12 mouse cellular contexts compared by ENCODE assay signal in genomic region chr3:9400886-9401221, GRCm38 (mm10).
DNase-seq lines count a peak whose midpoint lies in the region; ATAC-seq and TF ChIP-seq lines count a peak whose summit lies in the region.
"Had no signal": no experiment of that assay in that cellular context is flagged by ENCODE, and none has a peak within 500 bp of the region (broad histone marks: within the 10 kb centered on the region; RNA-seq: fewer than 3 reads in every experiment).

No protein-coding gene starts in this region.

- peak; percentile 10 for ATAC-seq in forebrain, embryonic 16.5 days
- ATAC-seq in forebrain, embryonic 11.5 days (replicated peaks; ENCODE audit: low FRiP score) = no peak
- peak; percentile 41; the same call in 1 of the 2 replicates for ATAC-seq in intestine, embryonic 15.5 days
- ATAC-seq in intestine, postnatal 0 days = no peak
- peak; percentile 55 for ATAC-seq in CD4-positive, CD25-positive, alpha-beta regulatory T cell, adult 4 months
- ATAC-seq in neural tube, embryonic 15.5 days (ENCODE audit: low FRiP score) = 0 out of 2 replicates have a peak, but pooled peaks have one; percentile 16
- no peak for ATAC-seq in erythroblast, adult 5-6 weeks (replicated peaks; ENCODE audit: low FRiP score, poor library complexity, severe bottlenecking)
- ATAC-seq: Patski had no signal

- peaks cover 36% of the 10 kb centered on the region for H3K4me1 ChIP-seq in forebrain, embryonic 16.5 days (replicated peaks; ENCODE audit: control insufficient read depth, insufficient read depth, low read length)
- 0 out of 2 replicates have a peak, but pooled peaks cover 2% of the 10 kb centered on the region for H3K4me1 ChIP-seq in forebrain, embryonic 11.5 days (replicated peaks; ENCODE audit: control insufficient read depth, insufficient read depth, low read length)
- peaks cover 7% of the 10 kb centered on the region for H3K4me1 ChIP-seq in intestine, embryonic 15.5 days (replicated peaks)
- no peaks in the 10 kb centered on the region for H3K4me1 ChIP-seq in intestine, postnatal 0 days (replicated peaks; ENCODE audit: control insufficient read depth, insufficient read depth, low read length)
- peaks cover 38% of the 10 kb centered on the region for H3K4me1 ChIP-seq in neural tube, embryonic 15.5 days

- 0 out of 2 replicates have a peak overlapping the region, but pooled peaks have one; percentile 16 for H3K27ac ChIP-seq in forebrain, embryonic 16.5 days (ENCODE audit: low read length)
- no peak overlapping the region for H3K27ac ChIP-seq in forebrain, embryonic 11.5 days (ENCODE audit: low read depth, low read length)
- peak overlapping the region; percentile 41; the same call in 1 of the 2 replicates for H3K27ac ChIP-seq in intestine, embryonic 15.5 days
- H3K27ac ChIP-seq in intestine, postnatal 0 days (ENCODE audit: low read depth, low read length) = no peak overlapping the region
- H3K27ac ChIP-seq in neural tube, embryonic 15.5 days (replicated peaks) = peak overlapping the region; percentile 24; the same call in 1 of the 2 replicates

- H3K4me3 ChIP-seq in forebrain, embryonic 16.5 days (replicated peaks; ENCODE audit: low read length) = no peak overlapping the region
- H3K4me3 ChIP-seq in forebrain, embryonic 11.5 days (ENCODE audit: low read depth, low read length) = no peak overlapping the region
- H3K4me3 ChIP-seq in intestine, embryonic 15.5 days (replicated peaks) = no peak overlapping the region
- no peak overlapping the region for H3K4me3 ChIP-seq in intestine, postnatal 0 days (ENCODE audit: low read depth, low read length)
- no peak overlapping the region for H3K4me3 ChIP-seq in neural tube, embryonic 15.5 days (replicated peaks)
- H3K4me3 ChIP-seq: erythroblast, embryonic 14.5 days had no signal

- no peak overlapping the region for H3K9ac ChIP-seq in forebrain, embryonic 16.5 days (replicated peaks; ENCODE audit: low read depth, low read length)
- no peak overlapping the region for H3K9ac ChIP-seq in forebrain, embryonic 11.5 days (ENCODE audit: low read length)
- H3K9ac ChIP-seq in intestine, embryonic 15.5 days = no peak overlapping the region
- no peak overlapping the region for H3K9ac ChIP-seq in intestine, postnatal 0 days (ENCODE audit: low read depth, low read length)
- H3K9ac ChIP-seq in neural tube, embryonic 15.5 days (replicated peaks) = no peak overlapping the region

- TF ChIP-seq CTCF in intestine, postnatal 0 days (IDR thresholded peaks at IDR 0.05; ENCODE audit: low read depth) = no peak

- H3K4me2 ChIP-seq in forebrain, embryonic 16.5 days (ENCODE audit: low read length) = no peak overlapping the region
- H3K4me2 ChIP-seq in forebrain, embryonic 11.5 days (ENCODE audit: low read depth, low read length, severe bottlenecking) = no peak overlapping the region
- H3K4me2 ChIP-seq in intestine, embryonic 15.5 days (replicated peaks) = no peak overlapping the region
- H3K4me2 ChIP-seq in intestine, postnatal 0 days (replicated peaks; ENCODE audit: low read depth) = no peak overlapping the region
- H3K4me2 ChIP-seq in neural tube, embryonic 15.5 days = no peak overlapping the region

- no peak for DNase-seq in forebrain, embryonic 11.5 days (ENCODE audit: low spot score)
- DNase-seq in gastrocnemius, postnatal 25 days = no peak
- DNase-seq: gastrocnemius, postnatal 36 days; right cerebral cortex, postnatal 25 days had no signal

- no peaks in the 10 kb centered on the region for H3K9me3 ChIP-seq in forebrain, embryonic 16.5 days (ENCODE audit: control insufficient read depth, low read length)
- no peaks in the 10 kb centered on the region for H3K9me3 ChIP-seq in forebrain, embryonic 11.5 days (ENCODE audit: control insufficient read depth, low read length)
- no peaks in the 10 kb centered on the region for H3K9me3 ChIP-seq in intestine, embryonic 15.5 days
- H3K9me3 ChIP-seq in intestine, postnatal 0 days (ENCODE audit: control insufficient read depth) = no peaks in the 10 kb centered on the region
- no peaks in the 10 kb centered on the region for H3K9me3 ChIP-seq in neural tube, embryonic 15.5 days (replicated peaks)

- no peaks in the 10 kb centered on the region for H3K27me3 ChIP-seq in forebrain, embryonic 16.5 days (replicated peaks; ENCODE audit: control insufficient read depth, insufficient read depth, low read length)
- no peaks in the 10 kb centered on the region for H3K27me3 ChIP-seq in forebrain, embryonic 11.5 days (ENCODE audit: control insufficient read depth, insufficient read depth, low read length)
- H3K27me3 ChIP-seq in intestine, embryonic 15.5 days (replicated peaks) = no peaks in the 10 kb centered on the region
- H3K27me3 ChIP-seq in intestine, postnatal 0 days (replicated peaks; ENCODE audit: control insufficient read depth, insufficient read depth, low read length) = no peaks in the 10 kb centered on the region
- no peaks in the 10 kb centered on the region for H3K27me3 ChIP-seq in neural tube, embryonic 15.5 days (replicated peaks)
- H3K27me3 ChIP-seq: Patski had no signal

- H3K36me3 ChIP-seq in forebrain, embryonic 16.5 days (ENCODE audit: control insufficient read depth, insufficient read depth) = no peaks in the 10 kb centered on the region
- H3K36me3 ChIP-seq in forebrain, embryonic 11.5 days (ENCODE audit: control insufficient read depth, insufficient read depth, low read length) = no peaks in the 10 kb centered on the region
- no peaks in the 10 kb centered on the region for H3K36me3 ChIP-seq in intestine, embryonic 15.5 days
- H3K36me3 ChIP-seq in intestine, postnatal 0 days (ENCODE audit: control insufficient read depth, insufficient read depth) = no peaks in the 10 kb centered on the region
- no peaks in the 10 kb centered on the region for H3K36me3 ChIP-seq in neural tube, embryonic 15.5 days

- WGBS in forebrain, embryonic 16.5 days = 32% methylated on average over 3 of the region's 3 CpGs
- WGBS in forebrain, embryonic 11.5 days = 91% methylated on average over 3 of the region's 3 CpGs
- 24% methylated on average over 3 of the region's 3 CpGs for WGBS in intestine, embryonic 15.5 days
- 24% methylated on average over 3 of the region's 3 CpGs for WGBS in intestine, postnatal 0 days
- WGBS in neural tube, embryonic 15.5 days = 61% methylated on average over 3 of the region's 3 CpGs

Comparison
In these comparisons a context has a peak if more than half of its experiments do, and no peak if none do; other contexts are left out.
1. ATAC-seq: peak in forebrain, embryonic 16.5 days (single experiment), intestine, embryonic 15.5 days (single experiment), CD4-positive, CD25-positive, alpha-beta regulatory T cell, adult 4 months (single experiment) and neural tube, embryonic 15.5 days (single experiment); none in forebrain, embryonic 11.5 days (single experiment), intestine, postnatal 0 days (single experiment) and erythroblast, adult 5-6 weeks (single experiment).
2. H3K27ac ChIP-seq: peak in forebrain, embryonic 16.5 days (single experiment), intestine, embryonic 15.5 days (single experiment) and neural tube, embryonic 15.5 days (single experiment); none in forebrain, embryonic 11.5 days (single experiment) and intestine, postnatal 0 days (single experiment).